Mouse (Mus musculus) midbrain, embryonic 10.5 days (tissue): ENCODE results near the gene Cacng3. TPM values are rescaled to one million over a fixed set of nuclear protein-coding genes. Genes with fewer than 3 reads are reported as not detected.

ENCODE experiments used
- DNase-seq: peaks from one replicate; pipeline ENCODE4 v3.0.0-alpha.2; 2017; ENCODE audit warnings: low spot score
- H3K27ac ChIP-seq: fragments of 300-500 bp; sonication (generic); replicated peaks from 2 replicates; pipeline ENCODE4 v1.5.1; 2016; ENCODE audit warnings: mild to moderate bottlenecking
- H3K27me3 ChIP-seq: fragments of 300-500 bp; sonication (generic); 2 replicates; pipeline ENCODE4 v1.6.1; 2016; ENCODE audit warnings: low read depth, mild to moderate bottlenecking; ENCODE audit not compliant: poor library complexity, severe bottlenecking
- H3K36me3 ChIP-seq: fragments of 300-500 bp; sonication (generic); 2 replicates; pipeline ENCODE4 v1.6.1; 2016; ENCODE audit warnings: mild to moderate bottlenecking, moderate library complexity
- H3K4me1 ChIP-seq: fragments of 300-500 bp; sonication (generic); 2 replicates; pipeline ENCODE4 v1.6.1; 2016
- H3K4me3 ChIP-seq: fragments of 300-500 bp; sonication (generic); 2 replicates; pipeline ENCODE4 v1.5.1; 2016; ENCODE audit warnings: mild to moderate bottlenecking, moderate library complexity
- H3K9me3 ChIP-seq: fragments of 300-500 bp; sonication (generic); replicated peaks from 2 replicates; pipeline ENCODE4 v1.6.1; 2016; ENCODE audit warnings: mild to moderate bottlenecking
- WGBS: fragments of 180-500 bp; shearing (Covaris S2); methylation state at CpG from one replicate; pipeline ENCODE4 v1.1.7; 2016; 5-methylcytosine and 5-hydroxymethylcytosine counted together
- polyA plus RNA-seq: library from polyadenylated mRNA; unstranded; fragments of >200 nt; fragmentation: Nextera tagmentation; extraction: Ambion mirVana; gene quantifications from 2 replicates; pipeline ENCODE4 v1.2.1, GENCODE M21; 2016

Gene Cacng3
- polyA plus RNA-seq, 1 experiment from 2014 or later = 0.74 TPM

- WGBS = 79% methylated on average over 7 of the region's 7 CpGs
- H3K9me3 ChIP-seq = no peaks in the 10 kb centered on the region
- no peaks in the 10 kb centered on the region for H3K36me3 ChIP-seq
- no peak overlapping the region for H3K4me3 ChIP-seq
- H3K4me1 ChIP-seq = peaks cover under 1% of the 10 kb centered on the region; the same call in 1 of the 2 replicates
- DNase-seq = no peak
- 0 out of 2 replicates have a peak, but pooled peaks cover 5% of the 10 kb centered on the region for H3K27me3 ChIP-seq
- H3K27ac ChIP-seq = no peak overlapping the region
Observed at GRCm38 (mm10) chr7:122665311-122666049, 4.8 kb upstream of the Cacng3 start.

- DNase-seq = peak; percentile 33
- H3K4me1 ChIP-seq = peaks cover 10% of the 10 kb centered on the region
- H3K27me3 ChIP-seq = peaks cover 20% of the 10 kb centered on the region
- H3K9me3 ChIP-seq = no peaks in the 10 kb centered on the region
- no peaks in the 10 kb centered on the region for H3K36me3 ChIP-seq
- no peak overlapping the region for H3K27ac ChIP-seq
- H3K4me3 ChIP-seq = no peak overlapping the region
- WGBS = 31% methylated on average over 5 of the region's 5 CpGs
Observed at GRCm38 (mm10) chr7:122667903-122668302, 2.4 kb upstream of the Cacng3 start.

- peaks cover 10% of the 10 kb centered on the region for H3K4me1 ChIP-seq
- no peaks in the 10 kb centered on the region for H3K9me3 ChIP-seq
- peaks cover 20% of the 10 kb centered on the region for H3K27me3 ChIP-seq
- peak overlapping the region; percentile 42 for H3K4me3 ChIP-seq
- DNase-seq = peak; percentile 90
- WGBS = 7% methylated on average over 44 of the region's 45 CpGs
- no peak overlapping the region for H3K27ac ChIP-seq
- H3K36me3 ChIP-seq = no peaks in the 10 kb centered on the region
Observed at GRCm38 (mm10) chr7:122670873-122671641, 765 bp downstream of the Cacng3 start.

- no peaks in the 10 kb centered on the region for H3K36me3 ChIP-seq
- DNase-seq = no peak
- no peak overlapping the region for H3K4me3 ChIP-seq
- no peak overlapping the region for H3K27ac ChIP-seq
- peaks cover 20% of the 10 kb centered on the region for H3K27me3 ChIP-seq
- H3K9me3 ChIP-seq = no peaks in the 10 kb centered on the region
- WGBS = 58% methylated on average over 5 of the region's 5 CpGs
- H3K4me1 ChIP-seq = peaks cover 10% of the 10 kb centered on the region
Observed at GRCm38 (mm10) chr7:122672981-122673380, 2.7 kb downstream of the Cacng3 start.

GRCm38 (mm10) chr7:122675207-122675606 is 4.9 kb downstream of the Cacng3 start:
- Histone ChIP-seq H3K4me3 (no peak overlapping the region), H3K4me1 (peaks cover 10% of the 10 kb centered on the region)
- DNase-seq = no peak

GRCm38 (mm10) chr7:122701751-122702150 is 31.5 kb downstream of the Cacng3 start:
- H3K4me1 ChIP-seq = no peaks in the 10 kb centered on the region
- no peaks in the 10 kb centered on the region for H3K9me3 ChIP-seq
- no peaks in the 10 kb centered on the region for H3K36me3 ChIP-seq
- no peak overlapping the region for H3K4me3 ChIP-seq
- no peaks in the 10 kb centered on the region for H3K27me3 ChIP-seq
- no peak for DNase-seq
- WGBS = 82% methylated on average over 5 of the region's 5 CpGs
- no peak overlapping the region for H3K27ac ChIP-seq

More at GRCm38 (mm10) chr7:122675207-122675606, 4.9 kb downstream of the Cacng3 start:
- Histone ChIP-seq H3K36me3 (no peaks in the 10 kb centered on the region), H3K27me3 (peaks cover 18% of the 10 kb centered on the region), H3K9me3 (no peaks in the 10 kb centered on the region), H3K27ac (no peak overlapping the region)
- WGBS = 85% methylated on average over 7 of the region's 7 CpGs

GRCm38 (mm10) chr7:122702443-122702842 is 32.2 kb downstream of the Cacng3 start:
- DNase-seq = no peak
- H3K36me3 ChIP-seq = no peaks in the 10 kb centered on the region
- 81% methylated on average over 4 of the region's 4 CpGs for WGBS
- no peaks in the 10 kb centered on the region for H3K27me3 ChIP-seq
- no peaks in the 10 kb centered on the region for H3K4me1 ChIP-seq
- no peak overlapping the region for H3K4me3 ChIP-seq
- H3K27ac ChIP-seq = no peak overlapping the region
- H3K9me3 ChIP-seq = no peaks in the 10 kb centered on the region

GRCm38 (mm10) chr7:122706736-122707135 is 36.4 kb downstream of the Cacng3 start:
- H3K27ac ChIP-seq = no peak overlapping the region
- 54% methylated on average over 5 of the region's 5 CpGs for WGBS
- no peaks in the 10 kb centered on the region for H3K36me3 ChIP-seq
- no peaks in the 10 kb centered on the region for H3K9me3 ChIP-seq
- H3K4me3 ChIP-seq = no peak overlapping the region
- H3K27me3 ChIP-seq = no peaks in the 10 kb centered on the region
- DNase-seq = no peak
- H3K4me1 ChIP-seq = no peaks in the 10 kb centered on the region

GRCm38 (mm10) chr7:122716299-122716698 is 46.0 kb downstream of the Cacng3 start:
- no peaks in the 10 kb centered on the region for H3K27me3 ChIP-seq
- H3K4me3 ChIP-seq = no peak overlapping the region
- H3K27ac ChIP-seq = no peak overlapping the region
- no peaks in the 10 kb centered on the region for H3K9me3 ChIP-seq
- H3K4me1 ChIP-seq = peaks cover 4% of the 10 kb centered on the region
- H3K36me3 ChIP-seq = no peaks in the 10 kb centered on the region
- no peak for DNase-seq
- WGBS = 28% methylated on average over 3 of the region's 3 CpGs

GRCm38 (mm10) chr7:122718540-122718939 is 48.2 kb downstream of the Cacng3 start:
- H3K4me3 ChIP-seq = no peak overlapping the region
- H3K27me3 ChIP-seq = no peaks in the 10 kb centered on the region
- no peak overlapping the region for H3K27ac ChIP-seq
- peaks cover 4% of the 10 kb centered on the region for H3K4me1 ChIP-seq
- WGBS = 92% methylated on average over 4 of the region's 4 CpGs
- H3K36me3 ChIP-seq = no peaks in the 10 kb centered on the region
- DNase-seq = no peak
- no peaks in the 10 kb centered on the region for H3K9me3 ChIP-seq

- Histone ChIP-seq H3K27ac (no peak overlapping the region), H3K4me3 (no peak overlapping the region), H3K9me3 (no peaks in the 10 kb centered on the region), H3K36me3 (no peaks in the 10 kb centered on the region), H3K4me1 (no peaks in the 10 kb centered on the region), H3K27me3 (no peaks in the 10 kb centered on the region)
- DNase-seq = no peak
- WGBS = 56% methylated on average over 5 of the region's 5 CpGs
Observed at GRCm38 (mm10) chr7:122723358-122723876, 53.1 kb downstream of the Cacng3 start.

GRCm38 (mm10) chr7:122726376-122726775 is 56.1 kb downstream of the Cacng3 start:
- Histone ChIP-seq H3K9me3 (no peaks in the 10 kb centered on the region), H3K27ac (no peak overlapping the region), H3K4me3 (no peak overlapping the region), H3K4me1 (no peaks in the 10 kb centered on the region), H3K36me3 (no peaks in the 10 kb centered on the region), H3K27me3 (no peaks in the 10 kb centered on the region)
- 89% methylated on average over 2 of the region's 2 CpGs for WGBS
- DNase-seq = no peak

- Histone ChIP-seq H3K4me1 (no peaks in the 10 kb centered on the region), H3K9me3 (no peaks in the 10 kb centered on the region), H3K4me3 (no peak overlapping the region), H3K27ac (no peak overlapping the region), H3K27me3 (no peaks in the 10 kb centered on the region), H3K36me3 (no peaks in the 10 kb centered on the region)
- 92% methylated on average over 8 of the region's 8 CpGs for WGBS
- DNase-seq = no peak
Observed at GRCm38 (mm10) chr7:122728186-122728585, 57.9 kb downstream of the Cacng3 start.
